Mouse (Mus musculus) right cerebral cortex, postnatal 36 days (tissue): ENCODE data around the gene Lrrc61.
A peak's percentile ranks its signal among the peaks of the same experiment; 100 is the strongest.
"Not testable (repeated sequence)": the region's sequence is repeated elsewhere in the genome, so short reads cannot be mapped to it uniquely, and the experiment has no call there.

Experiments used
- DNase-seq, 2 experiments: peaks; one replicate each; pipeline ENCODE4 v3.0.0; 2022; ENCODE audit warnings: low spot score in 2 of 2, mixed read lengths in 1 of 2

The Lrrc61 gene

DNA sequence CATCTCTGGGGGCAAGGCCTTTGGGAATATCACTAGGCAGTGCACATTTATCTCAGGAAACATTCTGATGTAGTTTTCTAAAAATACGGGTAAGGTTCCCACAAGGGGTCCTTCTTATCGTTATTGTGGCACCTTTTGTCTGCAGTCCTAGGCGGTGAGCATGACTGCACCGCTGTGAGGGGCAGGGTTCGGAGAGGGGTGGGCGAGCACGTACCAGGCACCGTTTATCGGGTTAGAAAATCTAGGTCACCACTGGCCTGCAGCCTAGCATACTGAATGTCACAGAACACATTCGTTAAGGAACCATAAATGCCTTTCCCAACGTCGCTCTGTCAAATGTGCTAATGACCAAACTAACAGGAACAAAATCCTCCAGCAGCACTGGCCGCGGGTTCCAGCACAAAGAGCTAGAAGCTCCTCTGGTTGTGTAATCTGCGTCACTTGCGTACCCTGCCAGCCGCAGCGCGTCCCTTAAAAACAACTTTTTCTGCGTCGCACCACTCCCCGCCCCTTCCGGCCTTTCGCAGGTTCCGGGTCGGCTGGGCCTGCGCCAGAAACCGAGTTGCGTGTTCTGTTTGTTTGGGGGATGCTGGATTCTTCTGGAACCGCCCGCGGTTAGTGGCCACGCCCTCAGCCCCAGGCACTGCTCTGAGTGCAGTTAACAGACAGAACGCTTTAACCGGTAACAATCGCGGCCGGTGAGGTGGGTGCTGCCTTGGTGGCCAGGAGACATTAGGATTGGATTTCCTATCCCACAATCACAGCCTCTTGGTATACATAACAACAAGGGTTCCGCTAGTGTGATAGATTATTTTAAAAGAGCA is at the start of gene Lrrc61:
Lrrc61 (plus strand) TSS at position 517 of the 824 bp plus-strand sequence.
- DNase-seq, result peak; percentile 97

DNA sequence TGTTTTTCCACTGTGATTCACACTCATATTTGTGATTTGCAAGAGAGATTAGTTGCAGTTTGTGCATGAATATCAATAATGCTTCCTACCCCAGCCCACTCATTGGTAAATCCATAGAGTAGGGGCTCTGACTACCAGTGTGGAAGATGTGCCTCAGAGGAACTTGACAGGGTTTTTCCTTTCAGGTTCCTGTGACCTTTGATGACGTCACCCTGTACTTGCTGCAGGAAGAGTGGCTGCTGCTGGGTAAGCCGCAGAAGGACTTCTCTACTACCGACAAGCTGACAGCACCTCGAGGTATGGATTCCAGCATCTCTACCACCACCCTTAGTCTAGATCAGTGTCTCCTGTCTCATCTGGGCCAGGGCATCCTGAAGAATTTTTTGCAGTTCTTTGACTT is 46.5 kb upstream of the Lrrc61 start:
- no peak for DNase-seq

DNA sequence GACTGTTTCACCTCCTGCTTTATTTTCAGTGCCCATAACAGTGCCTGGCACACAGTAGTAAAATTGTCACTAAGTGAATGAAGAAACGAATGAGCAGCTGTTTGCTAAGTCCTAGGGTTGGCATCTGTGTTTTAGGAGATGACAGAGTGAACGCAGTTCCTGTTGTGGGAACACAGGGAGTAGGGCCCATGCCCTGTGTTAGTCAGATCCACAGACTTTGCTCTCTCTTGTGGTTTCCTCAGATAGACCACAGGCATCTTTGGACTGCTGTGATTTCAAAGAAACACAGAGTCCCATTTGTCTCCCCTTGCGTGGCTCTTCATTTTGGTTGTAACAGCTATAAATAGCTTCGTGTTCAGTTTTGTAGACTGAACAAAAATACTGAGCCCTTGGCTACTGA is 44.2 kb upstream of the Lrrc61 start:
- no peak for DNase-seq

DNA sequence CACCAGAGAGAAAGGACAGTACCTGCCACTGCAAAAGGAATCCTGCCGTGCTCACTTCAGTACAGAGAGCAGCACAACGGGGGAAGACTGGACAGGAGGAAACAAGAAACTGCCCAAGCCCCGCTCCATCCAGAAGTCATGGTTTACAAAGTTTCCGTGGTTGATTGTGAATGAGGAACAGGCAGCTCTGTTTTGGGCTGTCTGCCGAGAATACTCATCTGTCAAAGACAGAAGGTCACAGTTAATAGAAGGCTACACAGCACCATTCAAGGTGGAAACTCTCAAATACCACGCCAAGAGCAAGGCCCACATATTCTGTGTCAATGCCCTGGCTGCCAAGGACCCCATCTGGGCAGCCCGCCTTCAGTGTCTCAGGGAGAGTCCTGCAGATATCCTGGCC is 42.7 kb upstream of the Lrrc61 start:
- no peak for DNase-seq

DNA sequence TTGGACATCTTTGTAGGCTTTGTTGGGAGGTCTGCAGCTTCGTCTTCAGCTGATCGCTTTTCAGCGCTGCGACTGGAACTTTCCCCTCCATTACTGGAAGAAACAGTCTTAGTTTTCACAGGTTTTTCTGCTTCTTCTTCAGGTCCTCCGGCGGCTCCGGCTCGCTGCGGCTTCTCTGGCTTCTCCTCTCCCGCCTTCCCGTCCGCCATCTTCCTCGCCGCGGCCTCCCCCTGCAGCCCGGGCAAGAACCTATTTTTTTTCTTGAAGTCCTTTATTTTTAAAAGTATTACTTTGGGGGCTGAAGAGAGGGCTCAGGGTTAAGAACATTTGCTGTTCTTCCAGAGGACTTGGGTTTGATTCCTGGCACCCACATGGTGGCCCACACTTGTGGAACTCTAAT is 29.7 kb upstream of the Lrrc61 start:
- DNase-seq, result not testable (repeated sequence)

DNA sequence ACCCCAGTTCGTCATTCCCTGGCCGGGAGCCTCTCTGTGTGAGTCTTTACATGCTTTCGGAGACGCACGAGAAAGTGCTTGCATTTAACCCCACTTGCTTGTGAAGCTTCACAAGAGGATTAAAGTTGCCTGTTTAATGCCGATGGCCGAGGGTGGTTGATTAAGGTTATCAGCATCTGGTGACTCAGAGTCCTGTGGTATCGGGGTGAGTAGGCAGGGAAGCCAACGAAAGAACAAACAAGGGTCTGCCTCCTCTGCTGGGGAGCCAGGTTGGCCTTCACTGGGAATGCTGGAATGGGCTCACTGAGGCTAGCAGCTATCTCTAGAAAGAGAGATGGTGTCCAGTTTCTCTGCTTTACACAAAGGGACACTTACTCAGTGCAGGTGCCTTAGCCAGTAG is 26.7 kb upstream of the Lrrc61 start:
- DNase-seq, result no peak

DNA sequence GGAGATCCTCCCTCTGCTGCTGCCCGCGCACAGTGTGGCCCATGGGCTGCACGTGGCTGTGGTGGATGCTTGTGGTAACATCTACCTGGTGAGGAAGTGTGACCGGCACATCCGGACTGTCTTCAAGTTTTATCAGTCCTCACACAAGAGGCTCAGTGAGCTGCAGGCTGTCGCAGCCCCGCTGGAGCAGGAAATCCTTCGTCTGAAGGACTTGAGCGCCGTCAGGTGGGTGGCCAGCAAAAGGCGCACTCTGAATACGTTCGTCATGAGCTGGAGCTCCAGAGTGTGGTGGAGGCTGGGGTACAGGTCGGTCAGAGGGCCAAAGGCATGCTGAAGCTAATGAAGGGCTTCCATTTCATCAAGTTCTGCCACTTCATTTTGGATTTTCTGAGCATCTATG is 25.3 kb upstream of the Lrrc61 start:
- DNase-seq, result no peak

DNA sequence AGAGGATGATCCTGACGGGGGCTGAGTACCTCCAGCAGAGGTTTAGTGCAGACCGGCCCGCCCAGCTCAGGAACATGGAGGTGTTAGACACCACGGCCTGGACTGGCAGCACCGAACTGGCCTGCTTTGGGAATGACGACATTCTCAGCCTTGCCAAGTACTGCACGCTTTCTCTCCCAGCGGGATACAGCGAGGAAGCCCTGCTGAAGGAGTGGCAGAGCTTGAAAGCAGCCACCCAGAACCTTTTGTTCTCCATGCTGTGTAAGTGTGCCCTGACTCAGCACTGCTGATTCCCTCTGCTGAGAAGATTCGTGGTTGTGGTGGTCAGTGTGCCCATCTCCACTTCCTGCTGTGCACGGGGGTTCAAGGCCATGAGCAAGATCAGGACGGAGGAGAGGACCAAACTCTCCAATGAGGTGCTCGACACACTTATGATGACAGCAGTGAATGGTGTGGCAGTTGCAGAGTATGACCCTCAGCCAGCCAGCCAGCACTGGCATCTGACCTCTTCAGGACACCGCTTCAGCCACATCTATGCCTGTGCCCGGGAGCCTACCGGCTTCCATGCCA is 24.6 kb upstream of the Lrrc61 start:
- no peak for DNase-seq

- DNase-seq, result no peak
These were observed 23.7 kb upstream of the Lrrc61 start for GRCm38 (mm10) chr6:48530862-48531261.

GRCm38 (mm10) chr6:48533475-48533874 is 21.1 kb upstream of the Lrrc61 start:
- no peak for DNase-seq

GRCm38 (mm10) chr6:48534913-48535312 is 19.7 kb upstream of the Lrrc61 start:
- DNase-seq, result no peak

GRCm38 (mm10) chr6:48536091-48536490 is 18.5 kb upstream of the Lrrc61 start:
- DNase-seq, result no peak

DNA sequence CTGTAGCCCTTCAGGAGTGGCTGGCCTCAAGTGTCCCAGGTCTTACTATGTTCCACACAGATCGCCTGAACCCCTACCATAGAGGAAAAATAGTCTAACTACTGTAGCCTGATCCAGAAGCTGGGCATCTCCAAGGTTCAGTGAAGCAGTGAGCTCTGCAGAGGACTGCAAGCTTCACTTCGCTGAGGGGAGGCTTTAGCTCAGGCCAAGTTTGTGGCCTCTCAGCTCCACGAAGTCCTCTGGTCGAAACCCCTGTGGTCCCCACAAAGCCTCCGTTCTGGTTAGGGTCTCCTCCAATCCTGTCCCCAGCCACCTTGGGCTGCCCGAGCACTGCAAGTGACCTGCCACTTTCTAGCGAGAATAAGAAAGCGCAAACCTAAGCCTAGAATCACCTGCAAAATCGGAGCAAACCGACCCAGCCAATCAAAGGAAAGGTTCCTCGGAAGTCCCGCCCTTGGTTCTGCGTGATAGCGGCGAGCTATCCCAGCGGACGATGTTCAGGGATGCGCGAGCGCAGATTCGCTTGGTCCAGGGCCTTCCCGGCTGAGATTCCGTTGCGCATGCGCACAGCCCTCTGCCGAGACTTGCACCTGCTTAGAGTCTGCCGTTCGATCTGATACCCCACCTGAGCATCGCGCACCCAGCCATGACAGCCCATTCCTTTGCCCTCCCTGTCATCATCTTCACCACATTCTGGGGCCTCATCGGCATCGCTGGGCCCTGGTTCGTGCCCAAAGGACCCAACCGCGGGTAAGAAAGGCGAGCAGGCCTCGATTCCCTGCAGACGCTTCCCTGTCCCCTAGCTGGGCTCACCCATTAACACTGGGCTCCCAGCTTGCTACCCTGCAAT is 17.3 kb upstream of the Lrrc61 start, which contains the start of gene Atp6v0e2:
Atp6v0e2 (plus strand) TSS at position 511 of the 850 bp plus-strand sequence.
- DNase-seq, result peak; percentile 87 to 88

DNA sequence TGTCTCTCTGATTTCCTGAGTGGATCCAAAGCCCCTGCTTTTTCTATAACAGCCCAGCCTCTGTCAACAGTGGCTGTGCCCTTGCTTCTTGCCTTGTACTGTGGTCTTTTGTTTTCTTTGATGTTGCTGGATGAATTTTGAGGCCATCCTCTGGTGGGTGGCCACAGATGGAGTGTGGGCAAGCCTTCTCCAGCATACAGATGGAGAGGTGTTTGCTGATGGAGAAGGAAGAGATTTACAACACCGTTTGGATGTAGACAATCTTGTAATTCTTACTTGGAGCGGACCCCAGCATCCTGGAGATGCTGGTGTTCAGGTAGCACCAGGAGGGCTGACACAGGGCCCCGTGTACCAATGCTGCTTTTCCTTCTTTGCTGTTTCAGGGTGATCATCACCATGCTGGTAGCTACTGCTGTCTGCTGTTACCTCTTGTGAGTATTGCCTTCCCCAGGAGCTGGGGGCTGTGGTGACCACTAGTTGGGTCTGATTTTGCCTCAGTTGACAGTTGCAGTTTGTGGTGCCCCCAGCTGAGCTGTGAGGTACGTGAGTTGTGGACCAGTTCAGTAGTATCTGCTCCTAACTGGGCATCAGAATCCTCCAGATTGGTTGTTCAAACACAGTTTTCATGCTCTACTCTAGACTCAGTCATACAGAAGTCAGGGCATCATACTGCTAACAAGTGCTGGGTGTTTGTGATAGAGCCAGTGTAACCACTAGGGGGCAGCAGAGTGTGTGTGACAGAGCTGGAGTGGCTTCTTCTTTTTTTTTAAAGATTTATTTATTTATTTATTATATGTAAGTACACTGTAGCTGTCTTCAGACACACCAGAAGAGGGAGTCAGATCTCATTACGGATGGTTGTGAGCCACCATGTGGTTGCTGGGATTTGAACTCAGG is 15.5 kb upstream of the Lrrc61 start:
- peak; percentile 66 to 78 for DNase-seq

DNA sequence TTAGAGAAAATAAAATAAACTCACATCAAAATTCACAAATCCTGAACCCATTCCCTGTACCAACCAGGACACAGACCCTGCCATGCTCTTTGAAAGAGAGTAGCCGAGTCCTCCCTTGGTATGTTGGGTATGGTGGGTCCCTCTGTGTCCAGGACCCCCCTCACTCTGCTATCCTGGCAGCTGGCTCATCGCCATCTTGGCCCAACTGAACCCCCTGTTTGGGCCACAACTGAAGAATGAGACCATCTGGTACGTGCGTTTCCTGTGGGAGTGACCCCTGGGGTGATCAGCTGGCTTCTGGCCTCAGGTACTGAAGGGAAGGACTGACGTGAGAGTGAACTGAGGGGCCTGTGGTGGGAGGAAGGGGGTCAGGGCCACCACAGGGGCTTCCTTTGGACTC is 14.7 kb upstream of the Lrrc61 start:
- DNase-seq, result no peak

DNA sequence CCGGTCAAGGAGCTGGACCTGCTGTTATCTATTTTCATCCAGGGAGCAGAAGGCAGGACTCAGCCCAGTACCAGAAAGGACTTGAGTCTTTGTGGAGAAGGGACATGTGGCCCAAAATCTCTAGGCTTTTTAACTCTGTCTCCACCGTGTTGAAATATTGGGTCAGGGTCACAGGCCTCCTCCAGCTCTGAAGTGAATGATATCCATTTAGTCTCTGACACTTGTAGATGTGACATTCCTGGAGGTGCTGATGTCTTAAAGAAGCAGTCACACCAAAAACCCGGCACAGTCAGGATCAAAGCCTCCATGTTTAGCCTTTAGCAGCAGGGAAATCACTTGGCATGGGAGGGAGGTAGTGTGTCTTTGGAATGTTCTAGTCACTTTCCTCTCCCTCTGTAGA is 13.9 kb upstream of the Lrrc61 start:
- DNase-seq, result no peak

- no peak for DNase-seq
These were observed 12.8 kb upstream of the Lrrc61 start for GRCm38 (mm10) chr6:48541560-48542450.

DNA sequence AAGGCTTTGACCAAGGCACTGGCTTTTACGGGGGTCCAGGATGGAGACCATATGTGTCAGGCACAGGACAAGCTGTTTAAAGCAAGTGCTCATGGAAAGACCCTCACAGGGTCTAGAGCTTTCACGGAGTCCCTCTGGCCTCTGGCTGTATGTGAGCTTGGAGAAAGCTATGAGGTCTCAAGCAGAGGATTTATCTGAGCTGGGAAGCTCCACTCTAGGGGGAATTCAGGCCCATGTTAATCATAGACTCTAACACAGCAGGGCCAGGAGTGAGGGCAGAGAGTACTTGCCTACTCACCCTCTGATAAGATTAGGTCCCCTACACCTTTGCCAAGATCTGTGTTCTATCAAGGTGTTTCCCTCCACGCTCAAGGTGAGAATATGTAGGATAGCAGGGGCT is 12.0 kb upstream of the Lrrc61 start:
- no peak for DNase-seq

DNA sequence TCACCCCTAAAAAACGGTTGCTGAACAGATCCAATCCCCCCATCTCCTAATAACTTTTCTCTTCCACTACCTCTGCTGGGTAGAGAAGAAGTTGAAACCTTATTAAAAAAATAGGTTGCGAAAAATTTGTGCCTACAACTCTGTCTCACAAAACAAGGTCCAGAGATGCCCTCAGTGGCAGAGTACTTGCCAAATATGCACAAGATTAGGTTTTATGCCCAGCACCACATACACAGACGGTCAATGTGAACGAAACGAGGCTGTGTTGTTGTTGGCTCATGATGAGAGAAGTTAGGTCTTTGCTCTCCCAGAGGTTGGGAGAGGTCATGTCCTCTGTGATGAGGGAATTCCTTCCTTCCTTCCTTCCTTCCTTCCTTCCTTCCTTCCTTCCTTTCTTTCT is 9.3 kb upstream of the Lrrc61 start:
- DNase-seq, result no peak

GRCm38 (mm10) chr6:48546271-48546670 is 8.3 kb upstream of the Lrrc61 start:
- no peak for DNase-seq
